Mouse (Mus musculus) ES-E14 (cell line): ENCODE measurements around the gene Serbp1. TPM values are rescaled to one million over a fixed set of nuclear protein-coding genes. Genes with fewer than 3 reads are reported as not detected.

Experiments
- DNase-seq: peaks from one replicate; pipeline ENCODE4 v3.0.0-alpha.2; 2013; ENCODE audit warnings: low read depth, low spot score
- H3K27ac ChIP-seq: 2 replicates; pipeline ENCODE4 v1.5.1; 2012; ENCODE audit warnings: low read depth, mild to moderate bottlenecking, low read length, moderate library complexity, mixed read lengths; ENCODE audit not compliant: poor library complexity, insufficient read depth, severe bottlenecking
- H3K36me3 ChIP-seq: 2 replicates; pipeline ENCODE4 v1.6.1; 2012; ENCODE audit warnings: mild to moderate bottlenecking, low read length, moderate library complexity, mixed read lengths; ENCODE audit not compliant: control insufficient read depth, poor library complexity, insufficient read depth, severe bottlenecking
- H3K4me1 ChIP-seq, 2 experiments: fragments of 150-350 bp in 1 of 2; sonication (generic) in 1 of 2; 2 replicates each; pipeline ENCODE4 v1.6.1; 2012; ENCODE audit warnings: low read length in 2 of 2, mild to moderate bottlenecking in 1 of 2, mixed read lengths in 1 of 2; ENCODE audit not compliant: control insufficient read depth in 2 of 2, insufficient read depth in 2 of 2, poor library complexity in 1 of 2
- H3K4me3 ChIP-seq, 2 experiments: fragments of 150-350 bp in 1 of 2; sonication (generic) in 1 of 2; 2 replicates each; pipeline ENCODE4 v1.5.1; 2012; ENCODE audit warnings: low read length in 2 of 2, low read depth in 1 of 2, mild to moderate bottlenecking in 1 of 2, mixed read lengths in 1 of 2; ENCODE audit not compliant: insufficient read depth in 1 of 2, poor library complexity in 1 of 2, severe bottlenecking in 1 of 2
- H3K9ac ChIP-seq: 2 replicates; pipeline ENCODE4 v1.6.1; 2012; ENCODE audit warnings: low read depth, mild to moderate bottlenecking, low read length, mixed read lengths; ENCODE audit not compliant: poor library complexity, insufficient read depth, severe bottlenecking
- H3K9me3 ChIP-seq: fragments of 150-350 bp; sonication (generic); 2 replicates; pipeline ENCODE4 v1.6.1; 2012; ENCODE audit warnings: low read depth, mild to moderate bottlenecking, low read length; ENCODE audit not compliant: control insufficient read depth, insufficient read depth
- CHD2 ChIP-seq: IDR thresholded peaks from 2 replicates; pipeline ENCODE4 v1.6.1; 2014; ENCODE audit warnings: mild to moderate bottlenecking, low read depth, low read length, inconsistent platforms
- HCFC1 ChIP-seq: IDR thresholded peaks from 2 replicates; pipeline ENCODE4 v1.6.1; 2012; ENCODE audit warnings: low read length, inconsistent platforms, borderline replicate concordance; ENCODE audit not compliant: insufficient read depth
- MAFK ChIP-seq: IDR thresholded peaks from 2 replicates; pipeline ENCODE4 v1.6.1; 2014; ENCODE audit warnings: mild to moderate bottlenecking, low read depth, low read length, inconsistent platforms; ENCODE audit not compliant: insufficient read depth
- ZC3H11A ChIP-seq: IDR thresholded peaks from 2 replicates; pipeline ENCODE4 v1.6.1; 2012; ENCODE audit warnings: low read depth, mild to moderate bottlenecking, inconsistent platforms, low read length, borderline replicate concordance
- ZNF384 ChIP-seq: IDR thresholded peaks from 2 replicates; pipeline ENCODE4 v1.6.1; 2012; ENCODE audit warnings: low read depth, low read length, inconsistent platforms
- in situ Hi-C, 2 experiments: fragments of 600-800 bp; cut with MboI; formaldehyde crosslinking; loops; one replicate each; pipeline ENCODE4 v1.15.1; 2025; ENCODE audit warnings: low sequenced_read_pairs in 2 of 2, inconsistent platforms in 1 of 2; ENCODE audit not compliant: unreplicated experiment in 2 of 2
- total RNA-seq: library from RNA; depleted of rRNA; stranded (reverse); fragments of 300-350 nt; gene quantifications from 2 replicates; pipeline ENCODE4 v1.2.3, GENCODE M21; 2012

The Serbp1 gene
- total RNA-seq, 1 experiment: 1,032 TPM

GRCm38 (mm10) chr6:67235649-67236048 lies 2.3 kb upstream of the Serbp1 start:
- in situ Hi-C loops: no loop called here

DNA sequence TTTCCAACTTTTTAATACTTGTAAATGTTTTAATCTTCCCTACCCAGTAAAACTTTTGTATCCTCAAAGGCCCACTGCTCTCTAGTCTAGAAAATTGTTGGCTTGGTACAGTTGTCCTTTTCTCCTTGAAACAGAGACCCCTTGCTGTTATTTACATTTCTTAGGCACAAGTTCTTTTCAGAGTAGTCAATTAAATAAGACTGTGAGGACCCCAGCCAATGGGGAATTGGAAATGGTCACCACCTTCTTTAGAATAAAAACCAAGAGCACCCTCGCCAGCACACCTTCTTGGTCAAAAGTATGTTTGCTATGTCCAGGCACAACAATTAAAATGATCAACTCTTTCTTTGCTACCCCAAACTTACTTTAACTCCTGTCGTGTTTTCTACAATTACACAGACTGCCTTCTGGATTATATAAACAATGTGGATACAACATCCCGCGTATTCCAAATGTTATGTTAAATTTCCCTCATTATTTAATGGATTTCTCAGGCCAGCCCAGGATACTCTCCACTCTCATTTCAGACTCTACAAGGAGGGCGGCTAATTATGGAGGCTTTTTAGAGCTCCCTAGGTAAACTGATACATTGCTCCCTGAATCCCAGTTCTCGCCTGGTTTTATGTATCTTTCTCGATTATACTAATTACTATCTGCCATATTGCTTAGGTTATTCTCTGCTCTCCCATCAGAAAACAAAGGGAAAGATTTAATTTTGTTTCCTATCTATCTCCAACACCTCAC lies 1.3 kb upstream of the Serbp1 start:
- DNase-seq: no peak
- Histone ChIP-seq H3K9me3 (no peaks in the 10 kb centered on the region), H3K4me3 (peak overlapping the region in 1 of 2 experiments; percentile 46; a peak in 1 of 4 replicates), H3K27ac (peak overlapping the region; percentile 87; the same call in 1 of the 2 replicates), H3K9ac (no peak overlapping the region; the same call in 1 of the 2 replicates), H3K36me3 (no peaks in the 10 kb centered on the region), H3K4me1 (peaks cover 6 to 15% of the 10 kb centered on the region in 2 experiments)
- peak; percentile 86 for TF ChIP-seq ZNF384
- TF ChIP-seq CHD2: no peak
- in situ Hi-C loops: no loop called here

More at GRCm38 (mm10) chr6:67235649-67236048, 2.3 kb upstream of the Serbp1 start:
- no peak overlapping the region for H3K4me3 ChIP-seq
- no peak overlapping the region for H3K9ac ChIP-seq
- peak overlapping the region; percentile 71; the same call in 1 of the 2 replicates for H3K27ac ChIP-seq
- H3K9me3 ChIP-seq: no peaks in the 10 kb centered on the region
- H3K4me1 ChIP-seq: peaks cover 4 to 15% of the 10 kb centered on the region in 2 experiments
- TF ChIP-seq CHD2: no peak
- no peak for TF ChIP-seq ZNF384
- H3K36me3 ChIP-seq: no peaks in the 10 kb centered on the region
- no peak for DNase-seq

GRCm38 (mm10) chr6:67241263-67241662 lies 3.3 kb downstream of the Serbp1 start:
- TF ChIP-seq MAFK (no peak), ZNF384 (no peak), CHD2 (no peak), HCFC1 (no peak), ZC3H11A (no peak; the same call in 1 of the 2 replicates)
- Histone ChIP-seq H3K9ac (peak overlapping the region; percentile 1; the same call in 1 of the 2 replicates), H3K9me3 (no peaks in the 10 kb centered on the region), H3K4me3 (no peak overlapping the region), H3K36me3 (no peaks in the 10 kb centered on the region), H3K27ac (no peak overlapping the region), H3K4me1 (peaks cover 9 to 17% of the 10 kb centered on the region in 2 experiments)
- no peak for DNase-seq
- in situ Hi-C loops: no loop called here

DNA sequence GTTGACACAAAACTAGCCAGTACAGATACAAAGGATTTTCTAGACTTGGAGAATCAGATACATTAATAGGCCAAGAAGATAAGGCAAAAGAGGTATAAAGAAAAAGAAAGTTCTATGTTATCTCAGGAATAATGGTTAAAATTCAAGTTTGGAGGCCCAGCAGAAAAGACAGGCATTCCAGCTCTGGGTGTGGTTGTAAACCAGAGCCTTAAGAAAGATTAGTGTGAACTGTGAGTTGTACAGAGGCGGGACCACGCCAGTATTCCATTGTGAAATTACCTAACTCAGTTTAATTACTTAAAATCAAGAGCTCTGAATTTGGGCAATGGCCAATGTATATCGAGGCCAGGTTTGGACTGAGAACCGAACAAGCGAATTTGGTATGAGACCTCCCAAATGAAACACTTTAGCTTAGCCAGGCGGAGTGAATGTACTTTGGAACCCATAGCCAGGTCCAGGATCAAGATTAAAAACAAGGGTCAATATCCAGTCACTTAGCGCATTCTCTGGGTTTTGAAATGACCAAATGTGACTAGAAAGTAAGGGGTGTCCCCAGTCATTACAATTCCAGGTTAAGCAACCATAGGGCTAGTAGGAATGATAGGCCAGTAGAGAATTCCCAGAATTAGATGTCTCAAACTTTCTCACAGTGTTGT lies 5.9 kb downstream of the Serbp1 start:
- Histone ChIP-seq H3K9ac (no peak overlapping the region; the same call in 1 of the 2 replicates), H3K4me1 (peaks cover 10 to 13% of the 10 kb centered on the region in 2 experiments), H3K4me3 (no peak overlapping the region), H3K27ac (no peak overlapping the region; the same call in 1 of the 2 replicates), H3K36me3 (peaks cover 2% of the 10 kb centered on the region; the same call in 1 of the 2 replicates), H3K9me3 (no peaks in the 10 kb centered on the region)
- DNase-seq: no peak
- TF ChIP-seq HCFC1 (no peak), ZC3H11A (no peak), ZNF384 (no peak), CHD2 (no peak), MAFK (no peak)
- in situ Hi-C loops: no loop called here
